Comparison of ENCODE assay signal across 15 mouse cellular contexts in the genomic region with DNA sequence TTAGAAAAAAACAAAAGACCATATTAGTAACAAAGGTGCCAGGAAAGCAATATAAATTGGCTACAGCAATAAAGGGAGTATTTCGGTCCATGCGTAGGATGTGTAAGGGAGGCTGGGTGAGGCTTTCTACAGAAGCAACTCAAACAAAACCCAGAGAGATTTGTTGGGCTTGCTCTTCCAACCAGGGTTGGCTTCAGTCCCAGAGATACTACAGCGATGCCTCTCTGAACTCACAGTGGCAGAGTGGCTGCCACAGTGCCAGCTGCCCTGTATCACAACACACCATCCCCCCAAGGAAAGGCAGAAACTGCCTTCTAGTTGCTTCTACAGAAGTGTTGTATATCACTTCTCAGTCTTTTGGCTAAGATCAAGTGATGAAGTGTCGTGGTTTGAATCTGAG.
DNase-seq lines count a peak whose midpoint lies in the region; ATAC-seq and TF ChIP-seq lines count a peak whose summit lies in the region.
"Had no signal": no experiment of that assay in that cellular context is flagged by ENCODE, and none has a peak within 500 bp of the region (broad histone marks: within the 10 kb centered on the region; RNA-seq: fewer than 3 reads in every experiment).

No protein-coding gene starts in this region.

- peak; percentile 37 to 59 for DNase-seq in cerebellum, postnatal 14 days
- no peak for DNase-seq in cerebellum, adult 9-11 months
- no peak for DNase-seq in kidney, postnatal 10 days
- DNase-seq in lung, embryonic 14.5 days: peak; percentile 92
- no peak for DNase-seq in lung, adult 18-20 months
- DNase-seq in layer of hippocampus, adult 9-11 months: peak; percentile 74
- DNase-seq: adrenal gland, postnatal 14 days; kidney, adult 8-10 months; right cerebral cortex, postnatal 14 days; thymus, postnatal 36 days had no signal

- H3K4me1 ChIP-seq in kidney, embryonic 14.5 days (ENCODE audit: control insufficient read depth, insufficient read depth, low read length): 0 out of 2 replicates have a peak, but pooled peaks cover 3% of the 10 kb centered on the region
- H3K4me1 ChIP-seq in lung, embryonic 14.5 days (ENCODE audit: insufficient read depth): no peaks in the 10 kb centered on the region
- H3K4me1 ChIP-seq: hindbrain, embryonic 12.5 days had no signal

- H3K4me2 ChIP-seq in kidney, embryonic 14.5 days (replicated peaks; ENCODE audit: low read depth, low read length): no peak overlapping the region
- no peak overlapping the region for H3K4me2 ChIP-seq in lung, embryonic 14.5 days
- H3K4me2 ChIP-seq: hindbrain, embryonic 12.5 days; limb, embryonic 12.5 days had no signal

- no peaks in the 10 kb centered on the region for H3K27me3 ChIP-seq in kidney, embryonic 14.5 days (ENCODE audit: control insufficient read depth, insufficient read depth, low read length)
- no peaks in the 10 kb centered on the region for H3K27me3 ChIP-seq in lung, embryonic 14.5 days (ENCODE audit: insufficient read depth, low read length)
- H3K27me3 ChIP-seq: hindbrain, embryonic 12.5 days; limb, embryonic 12.5 days had no signal

- no peaks in the 10 kb centered on the region for H3K36me3 ChIP-seq in kidney, embryonic 14.5 days (ENCODE audit: control insufficient read depth, insufficient read depth, low read length)
- no peaks in the 10 kb centered on the region for H3K36me3 ChIP-seq in lung, embryonic 14.5 days (ENCODE audit: insufficient read depth)
- H3K36me3 ChIP-seq: hindbrain, embryonic 12.5 days; limb, embryonic 12.5 days had no signal

- peak; percentile 60; the same call in 1 of the 2 replicates for ATAC-seq in kidney, embryonic 14.5 days (ENCODE audit: low FRiP score, low TSS enrichment)
- ATAC-seq in lung, embryonic 14.5 days (ENCODE audit: insufficient read depth): peak; percentile 94
- no peak for ATAC-seq in megakaryocyte progenitor cell, adult 5-6 weeks (replicated peaks; ENCODE audit: poor library complexity)

- no peak overlapping the region for H3K27ac ChIP-seq in kidney, embryonic 14.5 days (ENCODE audit: low read depth, low read length)
- no peak overlapping the region for H3K27ac ChIP-seq in lung, embryonic 14.5 days (ENCODE audit: low read depth)
- H3K27ac ChIP-seq: hindbrain, embryonic 12.5 days; limb, embryonic 12.5 days; macrophage had no signal

- H3K4me3 ChIP-seq in kidney, embryonic 14.5 days (ENCODE audit: low read length): no peak overlapping the region
- H3K4me3 ChIP-seq in lung, embryonic 14.5 days (ENCODE audit: low read depth, low read length): no peak overlapping the region
- H3K4me3 ChIP-seq: hindbrain, embryonic 12.5 days; limb, embryonic 12.5 days had no signal

- no peaks in the 10 kb centered on the region for H3K9me3 ChIP-seq in kidney, embryonic 14.5 days (ENCODE audit: control insufficient read depth, low read length)
- no peaks in the 10 kb centered on the region for H3K9me3 ChIP-seq in lung, embryonic 14.5 days (ENCODE audit: low read depth, low read length)
- H3K9me3 ChIP-seq: hindbrain, embryonic 12.5 days; limb, embryonic 12.5 days had no signal

- no peak for TF ChIP-seq CTCF in lung, embryonic 14.5 days (IDR thresholded peaks at IDR 0.05; ENCODE audit: low read depth)

- WGBS in kidney, embryonic 14.5 days: 42% methylated on average over 4 of the region's 4 CpGs
- 36% methylated on average over 4 of the region's 4 CpGs for WGBS in lung, embryonic 14.5 days

- no peak overlapping the region for H3K9ac ChIP-seq in kidney, embryonic 14.5 days (ENCODE audit: low read depth, low read length)
- no peak overlapping the region for H3K9ac ChIP-seq in lung, embryonic 14.5 days
- H3K9ac ChIP-seq: hindbrain, embryonic 12.5 days; limb, embryonic 12.5 days had no signal

Comparison
In these comparisons a context has a peak if more than half of its experiments do, and no peak if none do; other contexts are left out.
1. DNase-seq: peak in cerebellum, postnatal 14 days (2 of 2), lung, embryonic 14.5 days (single experiment) and layer of hippocampus, adult 9-11 months (single experiment); none in cerebellum, adult 9-11 months (single experiment), kidney, postnatal 10 days (single experiment) and lung, adult 18-20 months (0 of 2).